Mouse (Mus musculus): ENCODE results near the gene Adam11.

Adam11 gene

GRCm38 (mm10) chr11:102778597-102778996 lies 17.4 kb downstream of the Adam11 start:
- no peak for DNase-seq (ENCODE audit: low spot score)

GRCm38 (mm10) chr11:102779081-102779638 lies 17.9 kb downstream of the Adam11 start:
- no peak for DNase-seq (ENCODE audit: low spot score)

- DNase-seq (ENCODE audit: low spot score), result no peak
Measured at GRCm38 (mm10) chr11:102779824-102780223, 18.6 kb downstream of the Adam11 start.

GRCm38 (mm10) chr11:102780271-102780985 lies 19.2 kb downstream of the Adam11 start:
- DNase-seq (ENCODE audit: low spot score), result no peak

GRCm38 (mm10) chr11:102780986-102781351 lies 19.7 kb downstream of the Adam11 start:
- DNase-seq (ENCODE audit: low spot score), result no peak

- no peak for DNase-seq (ENCODE audit: low spot score)
Measured at GRCm38 (mm10) chr11:102781523-102781922, 20.3 kb downstream of the Adam11 start.

- no peak for DNase-seq (ENCODE audit: low spot score)
Measured at GRCm38 (mm10) chr11:102783443-102783842, 22.2 kb downstream of the Adam11 start.

GRCm38 (mm10) chr11:102787688-102788177 lies 26.5 kb downstream of the Adam11 start:
- DNase-seq (ENCODE audit: low spot score), result no peak

- DNase-seq (ENCODE audit: low spot score), result no peak
Measured at GRCm38 (mm10) chr11:102791682-102792445, 30.6 kb downstream of the Adam11 start.

GRCm38 (mm10) chr11:102794157-102794556 lies 32.9 kb downstream of the Adam11 start:
- no peak for DNase-seq (ENCODE audit: low spot score)

GRCm38 (mm10) chr11:102803453-102803852 lies 42.2 kb downstream of the Adam11 start:
- DNase-seq (ENCODE audit: low spot score), result no peak

GRCm38 (mm10) chr11:102808246-102808645 lies 47.0 kb downstream of the Adam11 start:
- DNase-seq (ENCODE audit: low spot score), result no peak

GRCm38 (mm10) chr11:102810721-102811485 lies 49.7 kb downstream of the Adam11 start:
- DNase-seq (ENCODE audit: low spot score), result peak; percentile 15

- no peak for DNase-seq (ENCODE audit: low spot score)
Measured at GRCm38 (mm10) chr11:102814881-102815280, 53.6 kb downstream of the Adam11 start.

GRCm38 (mm10) chr11:102818121-102819020 lies 57.1 kb downstream of the Adam11 start:
- no peak for DNase-seq (ENCODE audit: low spot score)

- peak; percentile 13 for DNase-seq (ENCODE audit: low spot score)
Measured at GRCm38 (mm10) chr11:102819021-102819782, 58.0 kb downstream of the Adam11 start, which contains the start of gene Gjc1. Gjc1 (minus strand) TSS chr11:102819700.

GRCm38 (mm10) chr11:102819783-102820385 lies 58.6 kb downstream of the Adam11 start:
- no peak for DNase-seq (ENCODE audit: low spot score)

- no peak for DNase-seq (ENCODE audit: low spot score)
Measured at GRCm38 (mm10) chr11:102820432-102820831, 59.2 kb downstream of the Adam11 start.

GRCm38 (mm10) chr11:102821231-102821630 lies 60.0 kb downstream of the Adam11 start:
- DNase-seq (ENCODE audit: low spot score), result no peak

- no peak for DNase-seq (ENCODE audit: low spot score)
Measured at GRCm38 (mm10) chr11:102826476-102826875, 65.2 kb downstream of the Adam11 start.
